Mouse (Mus musculus) limb, embryonic 14.5 days (tissue): ENCODE results near the gene Irf2. TPM values are rescaled to one million over a fixed set of nuclear protein-coding genes. Genes with fewer than 3 reads are reported as not detected.
"Not testable (repeated sequence)": the region's sequence is repeated elsewhere in the genome, so short reads cannot be mapped to it uniquely, and the experiment has no call there.

Source experiments
- ATAC-seq: fragments of 200-750 bp; cut with Nextera tagmentation; 2 replicates; pipeline ENCODE4 v1.8.0; 2017; ENCODE audit warnings: low read depth, moderate number of reproducible peaks, moderate TSS enrichment; ENCODE audit not compliant: low FRiP score
- DNase-seq: peaks from one replicate; pipeline ENCODE4 v3.0.0-alpha.2; 2015; ENCODE audit warnings: low spot score
- H3K27ac ChIP-seq: fragments of 300-500 bp; sonication (generic); replicated peaks from 2 replicates; pipeline ENCODE4 v1.5.1; 2014; ENCODE audit warnings: low read depth, mild to moderate bottlenecking, low read length, moderate library complexity, mixed read lengths
- H3K27me3 ChIP-seq: fragments of 300-500 bp; sonication (generic); 2 replicates; pipeline ENCODE4 v1.6.1; 2014; ENCODE audit warnings: low read length, mixed read lengths; ENCODE audit not compliant: control insufficient read depth, insufficient read depth
- H3K36me3 ChIP-seq: fragments of 300-500 bp; sonication (generic); 2 replicates; pipeline ENCODE4 v1.6.1; 2014; ENCODE audit warnings: mild to moderate bottlenecking, low read length, moderate library complexity, mixed read lengths; ENCODE audit not compliant: control insufficient read depth, insufficient read depth
- H3K4me1 ChIP-seq: fragments of 300-500 bp; sonication (generic); 2 replicates; pipeline ENCODE4 v1.6.1; 2014; ENCODE audit warnings: antibody characterized with exemption, low read length, mixed read lengths; ENCODE audit not compliant: control insufficient read depth, insufficient read depth
- H3K4me2 ChIP-seq: fragments of 300-500 bp; sonication (generic); replicated peaks from 2 replicates; pipeline ENCODE4 v1.6.1; 2014; ENCODE audit warnings: low read depth, mild to moderate bottlenecking, low read length, moderate library complexity; ENCODE audit not compliant: severe bottlenecking
- H3K4me3 ChIP-seq: fragments of 300-500 bp; sonication (generic); replicated peaks from 2 replicates; pipeline ENCODE4 v1.5.1; 2014; ENCODE audit warnings: low read length
- H3K9ac ChIP-seq: fragments of 300-500 bp; sonication (generic); 2 replicates; pipeline ENCODE4 v1.6.1; 2014; ENCODE audit warnings: mild to moderate bottlenecking, low read depth, low read length, moderate library complexity; ENCODE audit not compliant: severe bottlenecking
- H3K9me3 ChIP-seq: fragments of 300-500 bp; sonication (generic); 2 replicates; pipeline ENCODE4 v1.6.1; 2016; ENCODE audit warnings: low read length; ENCODE audit not compliant: control insufficient read depth
- POLR2A ChIP-seq: fragments of 200-500 bp; IDR thresholded peaks from 2 replicates; pipeline ENCODE4 v1.8.0; 2012; ENCODE audit warnings: inconsistent platforms, mild to moderate bottlenecking, moderate library complexity, borderline replicate concordance; ENCODE audit not compliant: insufficient read depth, insufficient read length; ENCODE audit errors: extremely low read depth
- WGBS: fragments of 180-500 bp; shearing (Covaris S2); extraction: QIAGEN DNeasy Blood & Tissue Kit; methylation state at CpG from one replicate; pipeline ENCODE4 v1.1.7; 2014; 5-methylcytosine and 5-hydroxymethylcytosine counted together
- polyA plus RNA-seq, 2 experiments: library from polyadenylated mRNA; depleted of rRNA in 1 of 2; stranded (reverse) in 1 of 2; unstranded in 1 of 2; fragments of >200 nt; fragmentation: Nextera tagmentation in 1 of 2; extraction: Ambion mirVana in 1 of 2; gene quantifications; 2 replicates each; pipeline versions ENCODE4 v1.2.1 to v1.2.3; 2012 to 2014

The Irf2 gene
- polyA plus RNA-seq, 2 experiments = 15.1 to 16.8 TPM

DNA sequence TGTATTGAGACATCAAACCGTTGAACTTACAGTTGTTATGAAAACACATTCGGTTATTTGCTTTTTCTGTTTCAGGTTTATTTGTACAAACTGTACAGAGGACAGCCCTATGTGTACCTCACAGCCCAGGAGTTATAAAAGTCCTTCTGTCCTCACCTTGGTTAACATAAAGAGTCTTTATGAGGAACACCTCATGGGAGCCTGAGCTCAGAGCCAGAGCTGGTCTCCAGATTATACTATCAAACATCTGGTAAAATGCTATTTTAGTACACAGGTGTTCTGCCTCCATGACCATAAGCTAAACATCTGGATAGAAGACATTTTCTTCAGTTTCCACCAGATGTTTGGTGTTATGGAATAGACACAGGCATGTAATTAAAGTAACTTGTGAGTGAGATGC is 13.1 kb upstream of the Irf2 start:
- 50% methylated on average over 2 of the region's 2 CpGs for WGBS
- no peak for DNase-seq
- H3K4me3 ChIP-seq = no peak overlapping the region

DNA sequence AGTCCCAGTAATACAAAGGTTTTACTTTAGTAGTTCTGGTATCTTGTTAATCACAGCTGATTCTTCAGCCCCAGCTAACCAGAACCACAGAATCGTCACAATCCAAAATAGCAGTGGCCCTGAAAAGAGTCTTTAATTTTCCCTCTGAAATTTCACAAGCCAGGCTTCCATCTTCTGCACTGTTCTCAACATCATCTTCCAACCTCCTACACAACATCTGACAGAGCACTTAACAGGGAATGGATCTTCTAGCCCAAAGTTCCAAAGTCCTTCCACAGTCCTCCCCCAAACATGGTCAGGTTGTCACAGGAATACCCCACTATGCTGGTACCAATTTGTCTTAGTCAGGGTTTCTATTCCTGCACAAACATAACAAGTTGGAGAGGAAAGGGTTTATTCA is 9.9 kb upstream of the Irf2 start:
- not testable (repeated sequence) for ATAC-seq, H3K9ac ChIP-seq, H3K4me2 ChIP-seq, H3K27me3 ChIP-seq, DNase-seq, H3K36me3 ChIP-seq, H3K4me3 ChIP-seq, H3K4me1 ChIP-seq, H3K9me3 ChIP-seq, H3K27ac ChIP-seq
- 67% methylated on average over 1 of the region's 1 CpGs for WGBS

More for the DNA sequence above, 13.1 kb upstream of the Irf2 start:
- Histone ChIP-seq H3K27ac (no peak overlapping the region), H3K4me1 (peaks cover 4% of the 10 kb centered on the region; the same call in 1 of the 2 replicates), H3K27me3 (no peaks in the 10 kb centered on the region), H3K9me3 (no peaks in the 10 kb centered on the region), H3K36me3 (no peaks in the 10 kb centered on the region), H3K4me2 (no peak overlapping the region), H3K9ac (no peak overlapping the region)
- TF ChIP-seq POLR2A = no peak
- peak; percentile 23; the same call in 1 of the 2 replicates for ATAC-seq

DNA sequence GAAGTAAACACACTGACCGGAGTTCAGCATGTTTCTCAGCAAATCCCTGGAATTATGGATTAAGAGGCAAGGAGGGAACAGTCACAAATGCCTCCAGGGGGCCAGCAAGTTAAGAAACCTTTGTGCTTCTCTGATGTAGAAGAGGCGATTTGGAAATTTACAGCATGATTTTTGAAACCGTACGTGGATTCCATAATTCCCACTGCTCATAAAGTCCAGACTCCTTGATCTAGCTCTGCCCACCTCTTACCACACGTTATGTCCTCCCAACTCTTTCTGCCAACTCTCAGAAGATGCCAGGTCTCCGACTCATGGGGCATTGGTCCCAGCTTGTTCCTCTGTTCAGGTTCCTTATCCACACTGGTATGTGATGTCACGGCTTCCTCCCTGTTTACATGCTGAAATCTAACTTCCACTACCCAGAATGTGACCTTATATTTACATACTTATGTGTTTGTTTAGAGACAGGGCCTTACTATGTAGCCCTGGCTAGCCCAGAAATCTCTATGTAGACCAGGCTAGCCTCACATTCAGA is 7.1 kb upstream of the Irf2 start:
- H3K9ac ChIP-seq = no peak overlapping the region
- no peaks in the 10 kb centered on the region for H3K9me3 ChIP-seq
- no peak overlapping the region for H3K4me3 ChIP-seq
- H3K4me1 ChIP-seq = no peaks in the 10 kb centered on the region
- no peak for DNase-seq
- H3K27me3 ChIP-seq = no peaks in the 10 kb centered on the region
- ATAC-seq = no peak
- no peak for TF ChIP-seq POLR2A
- no peaks in the 10 kb centered on the region for H3K36me3 ChIP-seq
- no peak overlapping the region for H3K27ac ChIP-seq
- no peak overlapping the region for H3K4me2 ChIP-seq
- WGBS = 63% methylated on average over 7 of the region's 7 CpGs

DNA sequence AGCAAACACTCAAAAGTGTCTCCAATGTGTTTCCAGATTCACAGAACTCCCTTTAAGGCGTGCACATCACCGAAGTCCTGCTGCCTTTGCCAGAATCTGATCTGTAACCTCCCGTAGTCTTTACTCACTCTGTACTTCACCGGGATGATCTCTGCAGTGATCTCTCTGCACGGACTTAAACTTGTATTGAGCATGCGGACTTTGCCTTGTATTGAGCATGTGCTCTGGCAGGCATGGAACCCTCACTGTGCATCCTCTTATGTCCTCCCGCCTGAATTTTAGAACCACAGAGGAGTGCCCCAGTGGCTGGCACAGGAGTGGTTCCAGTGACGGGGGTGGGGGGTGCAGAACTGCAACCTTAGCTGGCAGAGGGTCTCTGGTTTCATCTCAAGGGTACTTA is 5.9 kb upstream of the Irf2 start:
- Histone ChIP-seq H3K4me3 (no peak overlapping the region), H3K4me2 (no peak overlapping the region), H3K36me3 (no peaks in the 10 kb centered on the region), H3K27me3 (no peaks in the 10 kb centered on the region), H3K9ac (no peak overlapping the region), H3K27ac (no peak overlapping the region), H3K9me3 (no peaks in the 10 kb centered on the region), H3K4me1 (no peaks in the 10 kb centered on the region)
- ATAC-seq = no peak
- DNase-seq = no peak
- WGBS = 78% methylated on average over 8 of the region's 8 CpGs
- no peak for TF ChIP-seq POLR2A

DNA sequence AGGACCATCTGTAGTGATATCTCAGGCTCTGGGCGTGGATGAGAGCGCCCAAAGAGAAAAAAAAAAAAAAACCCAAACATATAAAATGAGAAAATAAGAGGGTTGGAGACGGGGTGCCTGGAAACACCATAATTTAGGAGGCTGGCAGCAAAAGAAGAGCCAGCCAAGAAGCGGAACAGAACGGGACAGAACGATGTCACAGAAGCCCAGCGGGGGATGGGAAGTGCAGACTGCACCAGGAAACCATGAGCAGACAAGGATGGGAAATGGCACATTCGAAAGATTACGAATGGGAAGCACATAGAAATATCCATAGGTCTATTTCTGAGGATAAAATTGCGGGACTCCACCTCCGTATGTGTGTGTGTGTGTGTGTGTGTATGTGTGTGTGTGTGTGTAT is 4.0 kb upstream of the Irf2 start:
- Histone ChIP-seq H3K9ac (no peak overlapping the region), H3K4me3 (no peak overlapping the region), H3K4me2 (no peak overlapping the region), H3K27ac (no peak overlapping the region), H3K36me3 (no peaks in the 10 kb centered on the region), H3K9me3 (no peaks in the 10 kb centered on the region), H3K4me1 (no peaks in the 10 kb centered on the region), H3K27me3 (no peaks in the 10 kb centered on the region)
- TF ChIP-seq POLR2A = no peak
- 73% methylated on average over 11 of the region's 11 CpGs for WGBS
- ATAC-seq (no peak), DNase-seq (no peak)

DNA sequence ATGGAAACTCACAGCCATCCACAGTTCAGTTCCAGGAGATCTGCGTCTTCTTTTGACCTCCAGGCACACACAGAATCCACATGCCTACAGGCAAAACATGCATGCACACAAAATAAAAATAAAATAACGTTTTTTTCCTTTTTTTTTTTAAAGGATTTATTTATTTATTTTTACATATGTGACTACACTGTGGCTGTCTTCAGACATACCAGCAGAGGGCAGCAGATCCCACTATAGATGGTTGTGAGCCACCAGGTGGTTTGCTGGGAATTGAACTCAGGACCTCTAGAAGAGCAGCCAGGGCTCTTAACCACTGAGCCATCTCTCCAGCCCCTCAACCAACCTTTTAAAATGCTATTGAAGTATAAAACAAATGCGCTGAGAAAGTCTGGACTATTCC is 3.3 kb upstream of the Irf2 start:
- Histone ChIP-seq H3K9ac (no peak overlapping the region), H3K4me1 (no peaks in the 10 kb centered on the region), H3K4me3 (no peak overlapping the region), H3K4me2 (no peak overlapping the region), H3K36me3 (no peaks in the 10 kb centered on the region), H3K27ac (no peak overlapping the region), H3K27me3 (no peaks in the 10 kb centered on the region), H3K9me3 (no peaks in the 10 kb centered on the region)
- no peak for DNase-seq
- TF ChIP-seq POLR2A = no peak
- 80% methylated on average over 3 of the region's 3 CpGs for WGBS
- ATAC-seq = no peak
